Mouse (Mus musculus): ENCODE results near the gene Kbtbd8.

Gene Kbtbd8

DNA sequence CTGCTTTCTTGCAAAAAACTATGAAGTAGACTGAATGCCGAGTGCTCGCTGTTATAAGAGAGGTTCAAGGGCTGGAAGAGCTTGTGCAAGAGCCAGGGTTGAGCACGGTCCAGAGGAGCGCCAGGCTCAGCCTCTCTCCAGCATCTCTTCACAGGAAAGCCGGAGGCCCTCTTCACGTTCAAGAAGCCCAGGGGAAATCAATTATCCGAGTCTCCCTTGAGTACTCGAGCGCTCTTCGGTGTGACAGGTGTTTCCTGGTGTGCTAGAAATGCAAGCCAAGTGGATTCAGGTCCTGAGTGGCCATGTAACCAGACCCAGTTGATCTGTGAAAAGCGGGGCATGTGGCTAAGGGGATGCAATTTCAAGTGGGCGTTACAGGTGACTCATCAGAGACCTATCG is at the start of gene Kbtbd8:
Gene Kbtbd8, plus strand, starts transcription at position 295 of the 400 bp plus-strand sequence.
- DNase-seq (ENCODE audit: low spot score in 2 of 2), result no peak

DNA sequence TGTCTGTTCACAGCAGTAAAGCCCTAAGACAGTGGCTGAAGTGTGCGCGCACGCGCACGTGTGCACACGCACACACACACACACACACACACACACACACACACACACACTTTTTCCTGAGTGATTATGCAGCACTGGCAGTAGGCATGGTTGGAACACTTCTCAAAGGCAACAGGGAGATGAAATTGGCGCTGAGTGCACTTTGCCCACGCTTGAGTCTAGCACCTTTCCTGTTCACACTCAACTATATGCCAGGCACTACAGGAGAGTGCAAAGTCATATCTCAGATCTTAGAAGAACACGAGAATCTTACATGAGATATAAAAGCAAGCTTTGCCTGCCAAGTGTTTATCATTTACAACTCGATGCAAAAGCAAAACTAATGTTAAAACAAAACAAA is 47.3 kb upstream of the Kbtbd8 start:
- DNase-seq (ENCODE audit: low spot score in 2 of 2), result no peak

DNA sequence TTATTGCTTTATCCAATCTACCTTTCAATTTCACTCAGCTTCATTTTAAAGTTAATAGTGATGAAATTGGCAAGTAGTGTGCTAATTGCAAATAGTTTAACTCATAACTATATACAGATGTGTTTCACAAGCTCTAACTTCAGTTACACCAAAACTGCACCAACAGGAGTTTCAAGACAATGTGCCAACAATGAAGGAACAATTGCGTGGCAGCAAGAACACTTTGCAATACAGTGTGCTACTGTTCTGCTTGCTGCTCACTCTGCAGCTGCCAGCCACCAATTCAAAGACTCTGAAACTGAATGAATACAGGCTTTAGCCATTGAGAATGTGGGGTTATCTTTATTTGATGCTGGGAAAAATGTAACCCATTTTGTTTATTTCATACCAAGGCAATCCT is 31.8 kb upstream of the Kbtbd8 start:
- no peak for DNase-seq (ENCODE audit: low spot score in 2 of 2)

DNA sequence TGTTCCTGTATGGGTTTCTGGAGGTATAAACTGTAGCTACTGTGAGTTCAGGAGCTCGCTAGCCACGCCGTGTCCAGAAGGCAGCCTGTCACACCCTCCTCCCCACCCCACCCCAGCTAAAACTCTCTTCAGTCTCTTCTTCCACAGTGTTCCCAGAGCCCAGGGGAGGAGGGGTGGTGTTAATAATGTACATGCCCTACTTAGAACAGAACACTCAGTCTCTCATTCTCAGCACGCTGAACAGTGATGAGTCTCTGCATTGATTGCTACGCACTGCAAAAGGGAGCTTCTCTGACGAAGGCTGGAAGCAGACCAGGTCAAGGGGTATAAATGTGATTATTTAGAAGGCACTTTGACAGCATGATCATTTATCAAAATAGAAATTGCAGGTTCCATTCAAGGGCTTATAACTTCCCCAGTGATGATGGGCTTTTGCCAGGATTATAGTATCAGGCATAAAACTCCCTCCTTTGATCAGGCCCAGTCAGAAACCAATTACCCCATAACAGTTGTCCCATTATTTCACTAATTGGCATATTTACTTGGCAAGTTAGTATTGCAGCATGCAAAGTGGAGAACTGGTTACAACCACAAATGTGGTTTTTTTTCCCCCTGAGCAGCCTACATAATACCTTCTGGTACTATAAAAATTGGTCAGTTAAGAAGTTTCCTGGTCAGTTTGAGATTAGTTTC is 29.7 kb upstream of the Kbtbd8 start:
- DNase-seq (ENCODE audit: low spot score in 2 of 2), result no peak

DNA sequence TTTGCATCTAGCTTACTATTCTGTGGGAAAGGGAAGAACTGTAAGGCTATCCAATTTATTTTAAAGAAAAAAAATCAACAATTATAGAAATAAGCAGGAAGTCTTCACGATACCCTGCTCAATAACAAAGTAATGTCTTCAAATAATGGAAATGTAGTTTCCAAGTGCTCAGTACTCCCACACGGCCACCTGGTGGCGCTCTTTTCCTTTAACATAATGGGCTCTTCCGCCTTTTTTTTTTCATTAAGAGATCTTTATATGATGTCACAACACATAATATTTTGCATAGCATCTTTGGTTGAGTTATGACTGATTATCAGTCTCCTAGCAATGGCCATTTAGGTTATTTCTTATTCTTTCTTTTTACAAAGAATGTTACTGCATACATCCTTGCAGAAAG is 29.0 kb upstream of the Kbtbd8 start:
- no peak for DNase-seq (ENCODE audit: low spot score in 2 of 2)

DNA sequence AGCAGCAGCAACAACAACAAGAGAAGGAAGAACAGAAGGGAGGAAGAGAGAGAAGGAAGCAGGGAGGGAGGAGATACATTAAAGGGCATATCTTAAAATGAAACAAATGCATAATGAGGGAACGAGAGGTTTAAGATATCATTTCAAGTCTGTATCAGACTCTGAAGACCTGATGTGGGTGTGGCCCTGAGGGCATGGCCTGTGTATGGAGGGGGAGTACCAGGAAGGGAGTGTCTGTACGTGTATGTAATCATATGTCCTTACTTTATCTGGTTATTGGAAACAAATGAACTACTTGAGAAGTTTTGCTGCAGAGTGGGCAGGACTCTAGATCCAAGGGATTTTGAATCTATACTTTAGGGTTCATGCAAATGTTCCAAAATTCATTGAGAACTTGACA is 22.3 kb upstream of the Kbtbd8 start:
- no peak for DNase-seq (ENCODE audit: low spot score in 2 of 2)

DNA sequence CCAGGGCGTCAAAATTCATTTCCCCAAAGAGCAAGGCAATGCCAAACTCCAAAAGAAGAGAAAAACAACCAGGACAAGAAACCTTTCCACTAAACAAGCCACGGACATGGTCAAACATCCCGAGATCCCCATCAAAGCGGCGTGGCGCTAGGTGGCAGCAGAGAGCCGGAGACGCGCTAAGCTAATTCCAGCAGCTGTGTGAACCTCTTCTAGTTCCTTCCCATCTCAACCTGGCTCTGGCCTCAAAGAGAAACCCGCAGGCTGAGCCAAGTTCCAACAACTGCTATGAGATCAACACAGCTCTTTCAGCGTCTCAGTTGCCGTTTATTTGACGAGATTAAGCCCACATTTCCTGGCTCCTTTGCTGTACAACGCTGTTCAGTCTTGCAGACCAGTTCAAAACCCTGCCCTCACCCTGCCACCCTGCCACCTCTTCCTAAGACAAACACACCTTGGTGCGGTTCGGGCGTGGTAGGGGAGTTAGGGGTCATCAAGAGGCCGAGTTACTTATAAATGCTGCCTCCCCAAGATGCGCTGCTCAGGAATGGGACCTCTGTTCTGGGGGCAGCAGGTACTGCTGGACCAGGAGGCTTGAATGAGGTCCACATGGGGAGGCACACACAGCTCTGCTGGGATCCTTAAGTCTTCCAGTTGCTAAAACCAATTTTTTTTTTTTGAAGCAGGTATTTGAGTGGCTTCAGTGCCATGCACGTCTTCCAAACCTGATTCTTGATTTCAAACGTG is 18.5 kb upstream of the Kbtbd8 start:
- peak; percentile 70 to 89 for DNase-seq (ENCODE audit: low spot score in 2 of 2)

DNA sequence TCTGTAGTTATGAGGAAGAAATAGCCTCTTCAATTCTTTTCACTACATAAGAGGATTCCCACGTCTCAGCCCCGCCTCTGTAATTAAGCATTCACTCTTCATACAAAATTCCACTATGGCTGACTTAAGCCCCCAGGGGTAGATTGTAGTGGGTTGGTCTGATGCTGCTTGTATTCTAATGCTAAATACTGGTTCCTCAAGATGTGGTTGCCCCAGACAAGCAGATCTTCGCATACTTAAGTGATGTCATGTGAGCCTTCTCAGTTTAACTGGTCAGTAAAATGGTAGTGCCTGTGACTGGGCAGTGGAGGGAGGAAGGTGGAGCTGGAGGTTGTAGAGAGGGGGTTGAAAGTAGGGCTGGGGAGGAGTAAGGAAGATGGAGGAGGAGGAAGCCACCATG is 13.3 kb upstream of the Kbtbd8 start:
- DNase-seq (ENCODE audit: low spot score in 2 of 2), result no peak

DNA sequence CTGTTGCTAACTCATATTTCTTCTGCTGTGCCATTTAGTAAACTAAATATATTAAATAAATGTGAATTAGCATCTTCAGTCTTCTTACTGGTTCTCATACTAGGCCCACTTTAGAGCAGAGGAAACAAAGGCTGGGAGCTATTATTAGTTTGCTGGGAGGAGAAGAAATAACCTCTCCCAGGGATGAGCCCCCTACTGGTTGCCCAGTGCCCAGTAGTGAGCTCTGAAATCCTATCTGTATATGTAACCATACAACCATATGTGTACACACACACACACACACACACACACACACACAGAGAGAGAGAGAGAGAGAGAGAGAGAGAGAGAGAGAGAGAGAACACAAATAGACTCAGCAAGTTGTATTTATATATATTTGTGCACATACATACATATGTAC is 8.6 kb upstream of the Kbtbd8 start:
- no peak for DNase-seq (ENCODE audit: low spot score in 2 of 2)

DNA sequence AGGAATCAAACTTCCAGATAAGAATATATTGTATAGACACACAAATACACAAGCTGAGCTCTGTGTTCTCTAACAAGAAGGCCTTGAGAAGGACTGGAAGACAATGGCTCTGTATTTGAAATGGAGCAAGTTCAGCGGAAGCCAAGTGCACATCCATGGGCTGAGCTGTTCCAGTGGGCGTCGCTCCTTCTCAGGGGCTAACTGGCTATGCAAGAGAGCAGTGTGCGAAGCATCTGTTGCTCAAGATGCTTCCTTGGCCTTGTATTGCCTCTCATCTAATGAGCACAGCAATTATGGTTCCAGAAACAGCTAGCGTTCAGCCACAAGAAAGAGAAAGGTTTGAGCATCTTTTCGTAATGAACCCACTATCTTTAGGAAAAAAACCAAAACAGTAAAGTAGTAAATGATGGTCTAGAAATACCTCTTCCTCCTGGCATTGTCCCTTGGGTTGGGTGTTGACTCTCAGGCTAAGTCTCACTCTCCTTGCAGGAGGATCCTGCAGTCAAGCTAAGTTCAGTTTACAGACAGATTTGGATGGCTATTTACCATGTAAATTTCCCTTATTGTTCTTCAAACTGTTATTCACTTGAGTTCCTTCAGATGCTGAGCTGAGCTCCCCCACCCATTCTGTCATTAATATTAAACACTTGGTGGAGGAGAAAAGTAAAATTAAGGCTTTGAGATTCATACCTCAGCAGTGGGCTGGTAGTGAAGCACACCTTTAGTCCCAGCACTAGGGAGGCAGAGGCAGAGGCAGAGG is 7.2 kb upstream of the Kbtbd8 start:
- no peak for DNase-seq (ENCODE audit: low spot score in 2 of 2)

DNA sequence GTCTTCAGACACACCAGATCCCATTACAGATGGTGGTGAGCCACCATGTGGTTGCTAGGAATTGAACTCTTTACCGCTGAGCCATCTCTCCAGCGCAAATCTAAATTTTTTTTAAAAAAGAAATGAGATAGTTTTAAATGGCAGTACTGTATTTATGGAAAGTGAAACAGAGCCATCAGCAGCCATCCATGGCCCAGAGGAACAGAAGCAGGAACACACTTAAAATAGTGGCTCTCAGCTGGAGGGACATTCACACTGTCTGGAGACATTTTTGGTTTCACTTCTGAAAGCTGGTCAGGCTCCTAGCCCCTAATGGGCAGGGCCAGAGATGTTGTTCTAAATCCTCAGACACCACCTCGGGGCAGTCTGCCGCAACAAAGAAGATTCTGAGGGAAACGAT is 5.0 kb upstream of the Kbtbd8 start:
- DNase-seq (ENCODE audit: low spot score in 2 of 2), result no peak

DNA sequence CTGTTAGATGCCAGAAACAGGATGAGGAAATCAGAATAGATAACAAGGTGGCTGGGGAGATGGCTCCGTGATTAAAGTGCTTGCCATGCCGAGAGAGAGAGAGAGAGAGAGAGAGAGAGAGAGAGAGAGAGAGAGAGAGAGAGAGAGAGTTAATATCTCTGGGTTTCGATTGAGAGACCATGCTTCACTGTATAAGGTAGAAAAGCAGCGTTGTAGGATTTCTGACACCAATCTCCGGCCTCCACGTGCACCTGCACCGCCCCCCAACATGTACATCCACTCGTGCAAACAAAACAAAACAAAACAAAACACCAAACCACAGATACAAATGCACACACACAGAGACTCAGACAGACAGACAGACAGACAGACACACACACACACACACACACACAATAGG is 527 bp upstream of the Kbtbd8 start:
- no peak for DNase-seq (ENCODE audit: low spot score in 2 of 2)

DNA sequence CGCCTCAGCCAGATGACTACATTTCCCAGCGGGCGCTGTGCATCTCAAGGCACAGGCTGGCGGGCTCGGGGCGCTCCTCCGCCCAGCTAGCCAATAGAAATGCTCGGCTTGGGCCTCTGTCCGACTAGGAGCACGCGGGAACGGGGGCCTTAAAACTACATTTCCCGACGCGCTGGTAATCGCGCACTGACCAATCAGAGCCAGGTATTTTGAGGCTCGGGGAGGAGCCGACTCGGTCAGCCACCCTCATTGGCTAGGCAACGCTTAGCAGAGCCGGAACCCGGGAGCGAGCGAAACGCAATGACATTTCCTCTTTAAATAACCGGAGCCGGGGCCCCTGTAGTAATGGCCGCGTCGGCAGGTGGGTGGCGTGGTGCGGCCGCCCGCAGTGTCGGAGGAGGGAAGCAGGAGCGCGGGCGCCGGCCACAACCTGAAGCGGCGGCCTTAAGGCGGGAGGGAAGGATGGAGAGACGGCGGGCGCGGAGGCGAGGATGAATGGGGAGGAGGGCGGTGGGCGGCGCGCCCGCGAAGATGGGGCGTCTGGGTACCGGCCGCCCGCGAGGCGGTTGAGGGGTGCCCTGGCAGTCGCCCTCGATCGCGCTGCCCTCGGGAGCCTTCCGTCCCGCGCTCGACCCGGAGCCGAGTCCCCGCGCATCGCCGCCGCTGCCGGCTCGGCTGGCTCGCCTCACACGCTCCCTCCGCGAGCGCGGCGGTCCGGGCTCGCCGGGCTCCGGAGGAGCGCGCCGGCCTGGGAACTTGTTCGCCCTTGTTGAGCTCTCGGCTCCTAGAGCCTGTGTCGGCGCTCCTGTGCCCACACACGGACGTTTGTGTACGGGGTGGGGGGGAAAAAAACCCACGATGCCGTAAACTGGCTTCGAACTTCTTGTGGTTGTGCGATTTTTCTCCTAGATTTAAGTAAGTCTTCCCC is 838 bp downstream of the Kbtbd8 start:
- peak; percentile 78 to 93 for DNase-seq (ENCODE audit: low spot score in 2 of 2)

DNA sequence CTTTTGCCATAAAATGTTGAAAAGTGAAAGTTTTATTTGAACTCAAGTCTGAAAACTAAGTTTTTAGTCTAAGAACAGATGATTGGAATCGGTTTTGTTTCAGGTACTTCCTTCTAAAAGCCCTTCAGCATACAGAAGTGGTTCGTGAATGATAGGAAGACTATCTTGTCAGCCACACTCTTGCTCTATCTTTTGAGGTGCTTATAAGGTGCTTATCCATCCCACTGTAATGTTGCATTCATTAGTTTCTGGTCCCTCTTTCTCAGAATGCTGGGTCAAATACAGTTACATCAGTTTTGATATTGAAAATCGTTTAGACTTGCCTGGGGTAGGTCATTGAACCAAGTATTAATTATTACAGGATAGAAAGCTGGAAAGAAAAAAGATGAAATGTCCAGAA is 2.3 kb downstream of the Kbtbd8 start:
- DNase-seq (ENCODE audit: low spot score in 2 of 2), result no peak

DNA sequence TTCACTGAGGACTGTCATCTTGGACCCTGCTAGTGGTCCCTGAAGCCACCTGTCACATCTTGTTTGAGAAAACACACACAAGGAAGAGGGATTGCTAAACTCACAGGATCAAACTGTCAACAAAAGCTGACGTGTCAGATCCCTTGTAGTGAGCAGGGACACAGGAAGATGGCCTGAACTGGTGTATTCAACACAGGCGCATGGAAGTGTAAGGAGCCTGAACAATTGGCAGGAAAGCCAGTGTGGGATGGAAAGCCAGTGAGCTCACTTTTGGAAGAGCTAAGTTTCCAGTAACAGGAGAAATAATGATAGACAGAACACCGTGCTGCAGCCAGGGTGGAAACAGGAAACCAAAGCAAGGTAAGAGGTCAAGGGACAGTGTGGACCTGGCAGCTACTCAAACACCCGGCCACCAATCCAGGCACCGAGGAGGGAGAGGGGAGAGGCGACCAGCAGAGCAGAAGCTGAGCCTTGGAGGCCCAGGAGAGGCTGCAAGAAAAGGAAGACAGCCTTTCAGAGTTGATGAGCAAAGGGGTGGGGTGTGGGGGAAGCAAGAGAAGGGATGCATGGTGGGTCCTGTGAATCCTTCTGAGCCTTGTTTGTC is 33.0 kb downstream of the Kbtbd8 start:
- DNase-seq (ENCODE audit: low spot score in 2 of 2), result no peak

DNA sequence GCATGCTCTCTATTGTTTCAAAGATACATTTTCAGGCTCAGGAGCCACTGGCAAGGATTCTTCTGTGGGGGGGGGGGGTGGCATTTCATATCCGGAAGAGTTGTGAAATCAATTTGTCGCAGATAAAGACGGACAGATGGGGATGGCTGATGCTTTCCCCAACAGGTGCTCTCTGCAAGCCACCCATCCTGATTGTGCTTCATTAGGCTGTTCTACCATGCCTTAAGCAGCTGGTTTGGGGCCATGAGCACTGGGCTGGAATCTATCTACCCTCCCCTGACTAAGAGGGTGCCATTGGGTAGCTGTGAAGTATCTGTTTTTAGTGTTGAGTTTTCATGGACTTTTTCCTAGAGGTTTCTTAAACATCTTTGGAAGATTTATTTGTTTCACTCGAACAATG is 33.8 kb downstream of the Kbtbd8 start:
- DNase-seq (ENCODE audit: low spot score in 2 of 2), result no peak

DNA sequence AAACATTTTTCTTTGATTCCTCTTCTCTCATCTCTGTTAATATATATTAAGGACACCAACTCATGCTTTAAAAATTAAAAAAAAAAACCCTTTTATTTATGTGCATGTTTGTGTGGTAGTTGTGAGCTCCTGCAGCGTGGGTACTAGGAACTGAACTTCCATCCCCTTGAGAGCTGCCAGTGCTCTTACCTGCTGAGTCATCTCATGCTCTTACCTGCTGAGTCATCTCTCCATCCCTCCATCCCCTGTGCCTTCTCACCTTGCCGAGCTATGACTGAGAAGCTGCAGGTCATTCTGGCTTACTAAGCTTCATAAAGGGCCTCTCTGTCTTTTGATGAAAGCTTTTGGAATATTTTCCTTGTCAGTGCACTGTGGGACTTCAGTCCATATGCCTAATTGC is 34.5 kb downstream of the Kbtbd8 start:
- no peak for DNase-seq (ENCODE audit: low spot score in 2 of 2)

DNA sequence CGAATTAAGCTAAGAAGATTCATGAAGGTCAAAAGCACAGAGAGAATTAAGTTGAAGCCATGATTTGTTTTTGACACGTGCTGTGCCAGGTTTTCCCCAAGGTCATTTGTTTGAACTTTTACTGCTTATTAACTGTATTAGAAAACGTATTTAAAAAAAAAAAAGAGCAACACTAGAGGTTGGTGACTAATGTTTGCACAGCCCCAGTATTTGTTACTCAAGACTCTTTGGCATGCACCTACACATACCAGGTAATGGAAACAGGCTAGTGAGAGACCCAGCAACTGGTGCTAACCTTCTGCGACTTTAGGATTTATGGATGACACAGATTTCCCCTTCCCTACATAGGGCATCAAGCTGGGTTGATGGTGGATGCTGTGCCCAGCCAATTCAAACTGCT is 46.9 kb downstream of the Kbtbd8 start:
- peak in 1 of 2 experiments; percentile 4 for DNase-seq (ENCODE audit: low spot score in 2 of 2)

DNA sequence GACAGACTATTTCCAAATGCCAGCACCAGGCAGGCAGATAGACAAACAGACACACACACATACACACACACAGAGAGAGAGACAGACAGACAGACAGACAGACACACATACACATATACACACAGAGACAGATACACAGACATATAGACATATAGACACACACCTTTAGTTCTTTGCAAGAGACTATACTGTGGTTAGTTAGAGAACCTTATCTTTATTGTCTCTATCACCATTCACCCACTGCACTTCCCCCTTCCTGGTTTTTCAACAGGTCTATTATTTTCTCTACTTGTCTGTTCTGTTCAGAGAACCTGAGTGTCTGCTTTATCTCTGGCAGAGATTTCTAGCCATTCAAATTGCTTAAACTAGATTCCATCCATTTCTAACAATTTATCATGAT is 48.6 kb downstream of the Kbtbd8 start:
- DNase-seq (ENCODE audit: low spot score in 2 of 2), result no peak

DNA sequence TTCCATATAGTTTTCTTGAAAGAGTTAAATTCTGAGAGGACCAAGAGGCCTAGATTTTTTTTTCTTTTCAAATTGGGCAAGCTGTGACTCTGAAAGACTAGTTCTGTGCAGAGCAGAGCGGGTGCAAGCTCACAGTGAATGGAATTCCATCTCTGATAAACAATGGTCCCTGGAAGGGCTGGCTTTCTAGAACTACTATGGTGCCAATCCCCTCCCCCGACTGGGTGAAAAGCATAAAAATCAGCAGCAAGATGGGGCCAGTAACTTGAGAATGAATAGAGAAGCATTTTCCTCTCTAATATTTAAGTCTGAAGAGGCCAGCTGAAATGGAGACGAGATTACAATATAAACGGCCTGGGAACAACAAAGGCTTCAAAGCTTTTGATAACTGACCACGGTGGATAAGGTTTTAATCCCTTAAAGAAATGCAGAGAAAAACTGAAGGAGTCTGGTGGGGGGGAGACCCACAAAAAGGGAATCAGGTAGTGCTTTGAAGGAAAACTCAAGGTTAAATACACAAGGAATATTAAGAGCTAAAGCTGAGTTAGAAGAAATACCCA is 50.7 kb downstream of the Kbtbd8 start:
- no peak for DNase-seq (ENCODE audit: low spot score in 2 of 2)

DNA sequence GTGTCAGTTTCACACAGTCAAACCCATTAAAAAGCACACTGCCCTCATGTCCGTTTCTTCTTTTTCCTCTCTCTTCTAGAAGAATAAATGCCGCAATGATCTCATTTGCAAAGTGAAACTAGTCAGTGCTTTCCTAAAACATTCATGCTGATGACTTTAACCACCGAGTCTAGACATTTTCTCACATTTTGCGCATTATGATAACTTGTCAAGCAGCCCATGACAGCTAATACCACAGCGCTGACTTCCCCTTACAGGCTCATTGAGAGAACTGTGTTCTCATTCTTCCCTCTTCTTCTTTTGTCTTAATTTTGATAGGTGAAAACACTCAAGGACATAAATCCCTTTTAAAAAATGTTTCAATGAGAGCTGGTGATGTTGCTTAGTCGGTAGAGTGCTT is 52.4 kb downstream of the Kbtbd8 start:
- no peak for DNase-seq (ENCODE audit: low spot score in 2 of 2)

Measured in urinary bladder, adult 18-20 months (tissue).